Mouse (Mus musculus) E14TG2a.4 (cell line): ENCODE measurements around the gene Gbgt1.

ENCODE experiments used
- CTCF ChIP-seq: conservative IDR thresholded peaks from 2 replicates; pipeline ENCODE4 v1.5.1; 2014; ENCODE audit warnings: low read length
- NANOG ChIP-seq: IDR thresholded peaks from 2 replicates; pipeline ENCODE4 v1.6.1; 2014; ENCODE audit warnings: borderline replicate concordance, low read length, mixed read lengths

DNA sequence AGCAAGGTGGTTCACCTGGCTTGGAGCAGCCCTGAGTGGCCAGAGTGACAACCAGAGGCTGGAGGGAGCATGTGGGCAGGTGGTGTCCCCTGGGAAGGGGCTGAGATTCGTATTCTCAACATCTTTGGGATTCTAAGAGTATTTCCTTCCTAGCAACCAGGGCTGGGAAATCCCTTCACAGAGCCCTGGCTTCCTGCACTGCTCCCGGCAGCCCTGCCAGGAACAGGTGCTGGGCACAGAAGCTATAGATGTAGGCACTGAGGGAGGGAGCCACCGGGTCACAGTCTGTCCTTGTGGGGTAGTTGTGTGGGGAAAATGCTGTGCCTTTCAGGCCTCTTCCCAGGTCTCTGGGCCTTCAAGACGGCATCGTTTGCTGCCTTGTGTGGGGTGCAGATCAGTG is 23.9 kb downstream of the Gbgt1 start:
- TF ChIP-seq CTCF (no peak), NANOG (no peak)
